Mouse (Mus musculus) layer of hippocampus, postnatal 14 days (tissue): ENCODE measurements around the gene Cnr1. TPM values are rescaled to one million over a fixed set of nuclear protein-coding genes. Genes with fewer than 3 reads are reported as not detected.

Experiments
- DNase-seq, 2 experiments: peaks; one replicate each; pipeline ENCODE4 v3.0.0; 2021 to 2022; ENCODE audit warnings: low spot score in 2 of 2, mixed read lengths in 1 of 2
- total RNA-seq, 2 experiments: library from RNA; stranded (reverse); gene quantifications; 2 replicates each; pipeline ENCODE4 v1.2.3; 2021

Gene Cnr1
- total RNA-seq, 2 experiments from 2014 or later = 165 to 201 TPM

DNA sequence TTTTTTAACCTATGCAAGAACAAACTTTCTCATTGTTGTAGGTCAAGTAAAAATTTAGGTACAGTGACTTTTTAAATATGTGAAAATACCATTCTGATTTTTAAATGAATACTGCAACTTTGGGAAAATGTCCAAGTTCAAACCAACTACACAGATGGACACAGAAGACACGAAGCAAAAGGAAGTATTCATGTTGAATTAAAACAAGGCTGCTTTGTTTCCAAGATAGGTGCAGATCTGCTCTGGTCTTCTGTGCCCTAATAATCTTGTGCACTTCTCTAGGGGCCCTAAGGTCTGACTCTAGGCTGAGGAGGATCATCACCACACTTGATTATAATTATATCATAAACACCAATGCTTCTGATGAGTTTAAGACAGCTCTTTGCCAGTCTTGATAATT lies 4.1 kb downstream of the Cnr1 start:
- no peak for DNase-seq

GRCm38 (mm10) chr4:33931347-33931746 lies 7.0 kb downstream of the Cnr1 start:
- no peak for DNase-seq

DNA sequence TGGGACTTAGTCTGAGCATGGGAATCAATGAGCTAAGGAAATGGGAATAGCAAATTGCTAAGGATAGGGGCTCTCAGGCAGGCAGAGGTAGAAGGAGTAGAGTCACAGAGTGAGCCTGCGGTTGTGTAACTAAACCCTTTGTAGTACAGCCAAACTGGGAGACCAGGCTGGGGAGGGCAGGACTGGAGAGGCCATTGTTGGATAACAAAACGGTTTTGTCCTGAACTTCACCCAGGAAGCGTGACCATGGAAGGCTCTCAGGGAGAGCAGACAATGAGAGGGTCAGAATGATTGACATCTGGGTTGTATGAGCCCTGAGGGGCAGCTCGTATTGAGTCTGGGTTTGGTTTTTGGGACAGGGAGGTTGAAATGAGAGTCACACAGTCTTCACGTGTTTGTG lies 17.2 kb downstream of the Cnr1 start:
- DNase-seq = no peak

DNA sequence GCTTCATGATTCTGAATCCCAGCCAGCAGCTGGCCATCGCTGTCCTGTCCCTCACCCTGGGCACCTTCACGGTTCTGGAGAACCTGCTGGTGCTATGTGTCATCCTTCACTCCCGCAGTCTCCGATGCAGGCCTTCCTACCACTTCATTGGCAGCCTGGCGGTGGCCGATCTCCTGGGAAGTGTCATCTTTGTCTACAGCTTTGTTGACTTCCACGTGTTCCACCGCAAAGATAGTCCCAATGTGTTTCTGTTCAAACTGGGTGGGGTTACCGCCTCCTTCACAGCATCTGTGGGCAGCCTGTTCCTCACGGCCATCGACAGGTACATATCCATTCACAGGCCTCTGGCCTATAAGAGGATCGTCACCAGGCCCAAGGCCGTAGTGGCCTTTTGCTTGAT lies 19.5 kb downstream of the Cnr1 start:
- DNase-seq = no peak

GRCm38 (mm10) chr4:33945742-33946141 lies 21.3 kb downstream of the Cnr1 start:
- no peak for DNase-seq

- DNase-seq = no peak
Observed at GRCm38 (mm10) chr4:33947584-33947983, 23.2 kb downstream of the Cnr1 start.

GRCm38 (mm10) chr4:33957398-33957797 lies 33.0 kb downstream of the Cnr1 start:
- DNase-seq = no peak

GRCm38 (mm10) chr4:33958515-33958914 lies 34.1 kb downstream of the Cnr1 start:
- no peak for DNase-seq

DNA sequence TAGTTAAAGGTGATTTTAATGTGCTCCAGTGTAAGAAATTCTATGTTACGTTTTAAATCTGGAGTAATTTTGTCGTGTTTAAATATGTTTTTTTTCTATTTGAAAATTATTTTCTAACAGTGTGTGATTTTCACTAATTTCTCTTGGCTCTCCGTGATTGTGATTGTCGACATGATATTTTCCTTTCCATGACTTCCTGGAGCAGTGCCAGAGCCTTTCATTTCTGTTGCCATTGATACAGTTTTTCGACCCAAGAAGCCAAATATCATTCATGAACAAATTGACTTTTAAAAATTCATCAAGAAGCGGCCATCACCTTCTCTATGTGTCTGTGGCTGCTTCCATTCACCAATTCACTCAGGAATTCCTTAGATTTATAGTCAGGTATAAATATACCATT lies 35.4 kb downstream of the Cnr1 start:
- DNase-seq = no peak

DNA sequence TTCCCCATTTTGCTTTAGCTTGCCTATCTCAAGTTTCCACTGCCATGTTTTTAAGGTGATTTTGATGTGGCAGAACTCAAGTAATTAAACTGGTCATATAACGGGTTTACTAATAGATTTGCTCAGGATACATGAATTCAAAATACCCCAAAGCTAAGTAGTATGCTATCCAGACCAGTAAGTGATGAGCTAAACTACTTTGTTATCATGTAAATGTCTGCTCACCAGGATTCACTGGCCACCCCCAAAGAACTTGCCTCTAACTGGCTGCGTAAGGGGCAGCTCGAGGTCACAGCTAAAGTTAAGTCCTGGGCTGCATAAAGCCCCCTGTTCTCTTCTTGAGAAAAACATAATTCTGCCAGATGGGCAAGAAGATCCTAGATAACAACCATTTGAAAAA lies 46.3 kb downstream of the Cnr1 start:
- no peak for DNase-seq

GRCm38 (mm10) chr4:33988466-33989089 lies 64.2 kb downstream of the Cnr1 start:
- no peak for DNase-seq

- DNase-seq = no peak
Observed at GRCm38 (mm10) chr4:33992687-33993086, 68.3 kb downstream of the Cnr1 start.

DNA sequence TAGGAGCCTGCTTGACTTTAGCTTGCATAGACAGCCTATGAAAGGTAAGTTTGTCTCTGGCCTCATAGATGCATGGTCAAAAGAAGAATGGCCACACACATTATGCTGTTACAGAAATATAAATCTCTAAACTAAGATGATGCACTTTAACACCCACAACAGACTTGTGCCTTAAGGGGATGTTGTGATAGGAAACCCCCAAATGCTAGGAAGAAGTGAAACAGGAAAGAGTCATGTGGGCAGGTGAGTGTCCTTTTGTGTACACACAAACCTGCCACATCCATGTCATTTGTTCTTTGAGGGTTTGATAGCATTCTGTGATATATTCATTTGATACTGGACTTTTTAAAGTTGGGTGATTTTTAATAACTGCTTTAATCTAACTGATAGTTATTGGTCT lies 72.0 kb downstream of the Cnr1 start:
- no peak for DNase-seq

Other genes starting within 250 kb of the Cnr1 start
- gene Spaca1, start 125.6 kb downstream of the Cnr1 start, total RNA-seq = not detected